Mouse (Mus musculus): Measurements from ENCODE around the gene Cltc.

DNA sequence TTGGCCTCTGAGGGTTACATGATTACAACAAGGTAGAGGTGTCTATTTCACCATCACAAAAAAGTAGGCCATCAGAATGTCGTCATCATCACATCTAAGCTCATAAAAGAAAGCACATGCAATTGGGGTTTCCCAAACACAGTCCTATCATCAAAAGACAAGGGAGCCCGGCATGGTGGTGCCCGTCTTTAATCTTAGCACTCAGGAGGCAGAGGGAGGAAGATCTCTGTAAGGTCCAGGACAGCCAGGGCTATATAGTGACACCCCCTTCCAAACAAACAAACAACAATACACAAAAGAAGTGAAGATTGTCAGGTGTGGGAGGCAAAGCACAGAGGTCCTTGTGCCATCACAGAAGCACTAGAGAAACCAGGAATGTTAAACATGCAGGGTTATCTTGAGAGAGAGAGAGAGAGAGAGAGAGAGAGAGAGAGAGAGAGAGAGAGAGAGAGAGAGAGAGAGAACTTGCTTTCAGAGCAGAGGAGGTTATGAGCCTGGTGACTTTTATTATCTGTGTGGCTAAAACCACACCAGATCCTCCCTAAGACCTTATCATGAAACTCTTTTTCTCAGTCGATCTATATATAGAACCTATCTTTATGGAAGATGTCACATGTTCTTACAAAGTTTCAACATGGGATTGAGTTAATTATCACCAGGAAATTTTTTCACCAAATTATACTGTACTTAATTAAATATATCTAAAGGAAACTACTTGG is 100.4 kb downstream of the Cltc start:
- TF ChIP-seq CTCF (IDR thresholded peaks at IDR 0.05; ENCODE audit: borderline replicate concordance, extremely low read depth, insufficient read depth, insufficient read length) (no peak), POLR2A (IDR thresholded peaks at IDR 0.05; ENCODE audit: borderline replicate concordance, extremely low read depth, insufficient read depth, insufficient read length, poor library complexity, severe bottlenecking) (no peak)
